Mouse (Mus musculus) spleen, adult 12 weeks (tissue): ENCODE data around the gene Cmklr1.

Experiments used
- DNase-seq: peaks from one replicate; pipeline ENCODE4 v3.0.0; 2022; ENCODE audit warnings: low spot score

Gene Cmklr1

GRCm38 (mm10) chr5:113652215-113652614 lies 2.0 kb upstream of the Cmklr1 start:
- DNase-seq, result no peak

GRCm38 (mm10) chr5:113648647-113649211 lies 1.5 kb downstream of the Cmklr1 start:
- no peak for DNase-seq

- no peak for DNase-seq
These were observed 3.1 kb downstream of the Cmklr1 start for GRCm38 (mm10) chr5:113647141-113647540.

- DNase-seq, result no peak
These were observed 5.7 kb downstream of the Cmklr1 start for GRCm38 (mm10) chr5:113644520-113644919.

GRCm38 (mm10) chr5:113643107-113643848 lies 6.9 kb downstream of the Cmklr1 start:
- no peak for DNase-seq

GRCm38 (mm10) chr5:113641066-113641465 lies 9.2 kb downstream of the Cmklr1 start:
- DNase-seq, result no peak

- no peak for DNase-seq
These were observed 11.1 kb downstream of the Cmklr1 start for GRCm38 (mm10) chr5:113639126-113639525.

GRCm38 (mm10) chr5:113638055-113638454 lies 12.2 kb downstream of the Cmklr1 start:
- no peak for DNase-seq

GRCm38 (mm10) chr5:113637631-113638030 lies 12.6 kb downstream of the Cmklr1 start:
- DNase-seq, result no peak

GRCm38 (mm10) chr5:113635861-113636565 lies 14.2 kb downstream of the Cmklr1 start:
- DNase-seq, result no peak

GRCm38 (mm10) chr5:113634887-113635610 lies 15.2 kb downstream of the Cmklr1 start:
- DNase-seq, result no peak

- no peak for DNase-seq
These were observed 16.1 kb downstream of the Cmklr1 start for GRCm38 (mm10) chr5:113634024-113634651.

- DNase-seq, result no peak
These were observed 17.1 kb downstream of the Cmklr1 start for GRCm38 (mm10) chr5:113633037-113633714.

GRCm38 (mm10) chr5:113630116-113630515 lies 20.1 kb downstream of the Cmklr1 start:
- no peak for DNase-seq

GRCm38 (mm10) chr5:113629248-113629647 lies 21.0 kb downstream of the Cmklr1 start:
- no peak for DNase-seq

GRCm38 (mm10) chr5:113627820-113628437 lies 22.3 kb downstream of the Cmklr1 start:
- DNase-seq, result no peak

GRCm38 (mm10) chr5:113626991-113627390 lies 23.2 kb downstream of the Cmklr1 start:
- DNase-seq, result no peak

GRCm38 (mm10) chr5:113626352-113626751 lies 23.9 kb downstream of the Cmklr1 start:
- no peak for DNase-seq

GRCm38 (mm10) chr5:113625068-113625467 lies 25.2 kb downstream of the Cmklr1 start:
- DNase-seq, result no peak

- DNase-seq, result no peak
These were observed 27.2 kb downstream of the Cmklr1 start for GRCm38 (mm10) chr5:113623052-113623451.

GRCm38 (mm10) chr5:113620999-113621398 lies 29.2 kb downstream of the Cmklr1 start:
- no peak for DNase-seq
